Mouse (Mus musculus): ENCODE results near the gene AI182371. TPM values are rescaled to one million over a fixed set of nuclear protein-coding genes. Genes with fewer than 3 reads are reported as not detected.

AI182371 gene
- polyA plus RNA-seq, 1 experiment from 2014 or later = 0.30 TPM

DNA sequence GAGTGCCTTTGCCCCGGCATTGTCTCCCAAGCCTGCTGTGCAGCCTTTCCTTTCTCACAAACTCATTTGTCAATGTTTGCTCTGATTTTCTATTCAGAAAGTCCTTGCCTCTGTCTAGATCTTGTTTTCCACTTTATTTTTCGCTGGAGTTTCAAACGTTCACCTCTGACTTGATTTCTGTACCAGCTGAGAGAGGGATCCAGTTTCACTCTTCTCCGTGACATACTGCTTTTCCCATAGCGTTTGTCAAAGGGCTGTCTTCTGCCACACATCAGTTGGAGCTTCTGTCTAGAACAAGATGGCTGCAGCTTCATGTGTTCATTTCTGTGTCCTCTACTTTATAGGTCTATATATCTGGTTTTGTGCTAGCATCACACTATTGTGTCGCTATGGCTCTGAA, 22.2 kb downstream of the AI182371 start:
- Histone ChIP-seq H3K27me3 (ENCODE audit: insufficient read depth, low read length) (no peaks in the 10 kb centered on the region), H3K9ac (ENCODE audit: low read depth, low read length) (no peak overlapping the region), H3K27ac (no peak overlapping the region), H3K36me3 (ENCODE audit: insufficient read depth, low read length) (no peaks in the 10 kb centered on the region), H3K9me3 (replicated peaks; ENCODE audit: low read length) (no peaks in the 10 kb centered on the region), H3K4me3 (replicated peaks; ENCODE audit: low read depth, low read length) (no peak overlapping the region), H3K4me2 (ENCODE audit: low read length) (no peak overlapping the region), H3K4me1 (replicated peaks; ENCODE audit: insufficient read depth, low read length) (no peaks in the 10 kb centered on the region)
- ATAC-seq (replicated peaks; ENCODE audit: low FRiP score, low read depth) = no peak
- no peak for DNase-seq (ENCODE audit: low spot score)
- no peak for TF ChIP-seq CTCF (IDR thresholded peaks at IDR 0.05; ENCODE audit: low read depth)
- 53% methylated on average over 6 of the region's 6 CpGs for WGBS

DNA sequence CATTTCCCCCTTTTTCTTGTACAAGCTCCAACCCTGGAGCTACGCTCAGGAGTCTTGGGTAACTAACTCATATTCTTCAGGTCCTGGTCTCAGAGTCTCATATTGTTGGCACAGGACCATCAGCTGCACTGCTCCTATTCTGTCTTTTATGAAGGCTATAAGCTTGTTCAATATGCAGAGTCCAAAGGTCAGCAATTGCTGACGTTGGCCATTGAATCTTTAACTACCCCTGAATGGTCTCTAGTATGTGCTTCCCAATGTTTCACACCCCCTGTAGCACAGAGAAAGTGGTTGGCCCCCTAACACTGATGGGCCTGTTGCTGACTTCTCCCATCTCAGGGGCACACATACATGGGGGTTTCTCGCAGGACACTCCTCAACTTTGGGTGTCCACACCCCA, 27.0 kb downstream of the AI182371 start:
- 86% methylated on average over 3 of the region's 3 CpGs for WGBS
- Histone ChIP-seq H3K4me3 (replicated peaks; ENCODE audit: low read depth, low read length) (no peak overlapping the region), H3K4me1 (replicated peaks; ENCODE audit: insufficient read depth, low read length) (no peaks in the 10 kb centered on the region), H3K9me3 (replicated peaks; ENCODE audit: low read length) (no peaks in the 10 kb centered on the region), H3K27me3 (ENCODE audit: insufficient read depth, low read length) (no peaks in the 10 kb centered on the region), H3K4me2 (ENCODE audit: low read length) (no peak overlapping the region), H3K36me3 (ENCODE audit: insufficient read depth, low read length) (no peaks in the 10 kb centered on the region), H3K9ac (ENCODE audit: low read depth, low read length) (no peak overlapping the region), H3K27ac (no peak overlapping the region)
- TF ChIP-seq CTCF (IDR thresholded peaks at IDR 0.05; ENCODE audit: low read depth) = no peak
- no peak for ATAC-seq (replicated peaks; ENCODE audit: low FRiP score, low read depth)
- no peak for DNase-seq (ENCODE audit: low spot score)

DNA sequence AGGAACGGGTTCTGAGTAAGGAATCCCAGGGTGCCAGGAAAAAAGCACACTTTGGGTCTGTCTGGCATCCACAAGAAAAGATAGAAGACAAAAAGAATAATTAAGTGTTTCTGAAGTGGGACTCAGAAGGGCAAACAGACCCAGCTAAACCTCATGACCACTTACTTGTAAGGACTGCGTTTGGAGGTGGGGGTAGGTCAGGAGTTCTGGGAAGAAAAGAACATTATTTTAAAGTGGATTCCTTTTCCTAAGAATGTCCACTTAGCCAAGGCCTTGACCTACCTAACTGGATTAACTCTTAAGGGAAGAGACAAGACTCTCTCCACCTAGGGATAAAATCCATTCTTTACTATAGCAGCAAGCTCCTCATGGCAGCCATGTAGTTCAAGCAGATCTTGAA, 28.8 kb downstream of the AI182371 start:
- DNase-seq (ENCODE audit: low spot score) (no peak), ATAC-seq (replicated peaks; ENCODE audit: low FRiP score, low read depth) (no peak)
- H3K27ac ChIP-seq = no peak overlapping the region
- no peak overlapping the region for H3K4me3 ChIP-seq (replicated peaks; ENCODE audit: low read depth, low read length)
- H3K9me3 ChIP-seq (replicated peaks; ENCODE audit: low read length) = no peaks in the 10 kb centered on the region
- no peaks in the 10 kb centered on the region for H3K36me3 ChIP-seq (ENCODE audit: insufficient read depth, low read length)
- no peak overlapping the region for H3K4me2 ChIP-seq (ENCODE audit: low read length)
- H3K4me1 ChIP-seq (replicated peaks; ENCODE audit: insufficient read depth, low read length) = no peaks in the 10 kb centered on the region
- H3K9ac ChIP-seq (ENCODE audit: low read depth, low read length) = no peak overlapping the region
- WGBS = 34% methylated on average over 2 of the region's 2 CpGs
- no peaks in the 10 kb centered on the region for H3K27me3 ChIP-seq (ENCODE audit: insufficient read depth, low read length)
- TF ChIP-seq CTCF (IDR thresholded peaks at IDR 0.05; ENCODE audit: low read depth) = no peak

DNA sequence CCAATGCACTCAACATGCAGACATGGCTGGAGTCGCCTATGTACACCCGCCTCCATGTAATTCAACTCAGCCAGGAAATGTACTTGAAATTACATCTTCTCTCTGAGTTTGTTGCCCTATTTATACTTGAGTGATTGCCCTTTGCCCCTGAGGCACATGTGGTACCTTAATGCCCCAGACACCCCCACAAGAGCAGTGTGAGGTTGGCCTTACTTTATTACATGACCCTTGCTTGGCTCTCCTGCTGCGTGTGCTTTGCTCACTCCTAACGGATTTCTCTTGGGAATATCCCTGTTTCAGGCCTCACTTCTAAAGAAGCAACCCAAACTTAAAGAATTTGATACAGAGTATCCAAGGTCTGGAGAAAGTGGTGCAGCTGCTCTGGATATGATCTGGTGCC, 31.1 kb downstream of the AI182371 start:
- H3K27ac ChIP-seq = no peak overlapping the region
- H3K9ac ChIP-seq (ENCODE audit: low read depth, low read length) = no peak overlapping the region
- no peak for TF ChIP-seq CTCF (IDR thresholded peaks at IDR 0.05; ENCODE audit: low read depth)
- ATAC-seq (replicated peaks; ENCODE audit: low FRiP score, low read depth) (no peak), DNase-seq (ENCODE audit: low spot score) (no peak)
- H3K27me3 ChIP-seq (ENCODE audit: insufficient read depth, low read length) = no peaks in the 10 kb centered on the region
- 41% methylated on average over 4 of the region's 4 CpGs for WGBS
- no peak overlapping the region for H3K4me2 ChIP-seq (ENCODE audit: low read length)
- H3K4me1 ChIP-seq (replicated peaks; ENCODE audit: insufficient read depth, low read length) = no peaks in the 10 kb centered on the region
- no peaks in the 10 kb centered on the region for H3K9me3 ChIP-seq (replicated peaks; ENCODE audit: low read length)
- H3K36me3 ChIP-seq (ENCODE audit: insufficient read depth, low read length) = no peaks in the 10 kb centered on the region
- no peak overlapping the region for H3K4me3 ChIP-seq (replicated peaks; ENCODE audit: low read depth, low read length)

DNA sequence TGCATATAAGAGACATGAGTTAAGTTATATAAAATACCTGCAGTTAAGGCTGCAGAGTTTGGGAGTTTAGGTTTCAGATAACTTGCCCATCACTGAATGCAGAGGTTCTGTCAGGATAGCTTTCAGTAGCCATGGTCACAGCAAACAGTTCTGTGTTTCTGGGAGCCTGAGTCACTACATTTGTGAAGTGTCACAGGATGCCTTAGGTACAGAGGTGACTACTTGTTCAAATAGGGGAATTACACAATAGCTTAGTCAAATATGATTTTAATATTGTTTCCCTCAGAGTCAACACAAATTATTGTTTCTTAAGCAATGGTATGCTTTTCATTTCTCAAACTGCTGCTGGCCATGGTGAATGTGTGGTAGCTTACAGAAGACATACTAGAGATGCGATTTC, 32.2 kb downstream of the AI182371 start:
- Histone ChIP-seq H3K4me1 (replicated peaks; ENCODE audit: insufficient read depth, low read length) (no peaks in the 10 kb centered on the region), H3K4me3 (replicated peaks; ENCODE audit: low read depth, low read length) (no peak overlapping the region), H3K9me3 (replicated peaks; ENCODE audit: low read length) (no peaks in the 10 kb centered on the region), H3K27me3 (ENCODE audit: insufficient read depth, low read length) (no peaks in the 10 kb centered on the region), H3K36me3 (ENCODE audit: insufficient read depth, low read length) (no peaks in the 10 kb centered on the region), H3K27ac (no peak overlapping the region), H3K4me2 (ENCODE audit: low read length) (no peak overlapping the region), H3K9ac (ENCODE audit: low read depth, low read length) (no peak overlapping the region)
- no peak for DNase-seq (ENCODE audit: low spot score)
- WGBS = 91% methylated on average over 1 of the region's 1 CpGs
- TF ChIP-seq CTCF (IDR thresholded peaks at IDR 0.05; ENCODE audit: low read depth) = no peak
- ATAC-seq (replicated peaks; ENCODE audit: low FRiP score, low read depth) = no peak

DNA sequence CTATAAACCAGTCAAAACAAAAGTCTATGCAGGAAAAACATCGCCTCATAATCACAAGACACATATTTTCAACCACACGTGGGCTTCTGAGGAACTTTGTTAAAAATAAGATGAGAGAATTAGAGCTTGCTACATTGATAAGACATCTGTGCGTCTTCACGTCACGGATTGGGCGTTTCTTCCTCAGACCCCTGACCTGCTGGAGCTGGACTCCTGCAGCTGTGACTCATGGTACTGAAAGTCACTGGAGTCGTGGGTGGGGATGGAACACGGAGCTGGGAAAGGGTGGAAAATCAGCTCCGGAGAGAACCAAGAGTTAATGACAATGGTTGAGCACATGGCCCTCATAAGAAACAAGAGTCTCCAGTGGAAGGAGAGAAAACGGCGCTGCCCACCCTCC, 34.2 kb downstream of the AI182371 start:
- Histone ChIP-seq H3K9ac (ENCODE audit: low read depth, low read length) (no peak overlapping the region), H3K4me3 (replicated peaks; ENCODE audit: low read depth, low read length) (no peak overlapping the region), H3K4me1 (replicated peaks; ENCODE audit: insufficient read depth, low read length) (no peaks in the 10 kb centered on the region), H3K27ac (no peak overlapping the region), H3K4me2 (ENCODE audit: low read length) (no peak overlapping the region), H3K9me3 (replicated peaks; ENCODE audit: low read length) (no peaks in the 10 kb centered on the region), H3K36me3 (ENCODE audit: insufficient read depth, low read length) (no peaks in the 10 kb centered on the region), H3K27me3 (ENCODE audit: insufficient read depth, low read length) (no peaks in the 10 kb centered on the region)
- WGBS = 77% methylated on average over 11 of the region's 11 CpGs
- TF ChIP-seq CTCF (IDR thresholded peaks at IDR 0.05; ENCODE audit: low read depth) = no peak
- no peak for ATAC-seq (replicated peaks; ENCODE audit: low FRiP score, low read depth)
- no peak for DNase-seq (ENCODE audit: low spot score)

DNA sequence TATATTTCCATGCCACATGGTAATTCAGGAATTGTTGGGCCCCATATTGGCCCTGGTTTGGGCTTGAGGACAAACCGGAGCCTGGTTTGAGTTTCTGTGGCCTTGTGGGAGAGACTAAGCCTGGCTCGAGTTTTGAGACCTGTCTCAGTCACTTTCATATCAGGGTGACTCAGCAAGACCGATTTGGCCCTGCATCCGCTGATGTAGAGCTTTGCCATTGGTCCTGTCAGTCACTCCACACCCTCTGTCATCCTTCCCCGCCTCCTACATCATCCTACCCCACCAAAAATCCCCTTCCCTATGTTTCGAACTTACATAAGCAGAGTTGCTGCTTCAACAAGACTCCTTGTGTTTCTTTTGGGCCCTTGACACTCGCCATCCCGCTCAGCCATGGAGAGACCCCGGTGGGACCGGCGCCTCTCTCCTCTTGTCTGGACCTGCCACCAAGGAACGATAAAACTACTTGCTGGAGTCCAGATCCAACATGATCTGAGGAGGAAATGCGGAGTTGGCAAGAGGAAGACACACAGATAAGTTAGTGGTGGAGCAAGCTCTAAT, 34.7 kb downstream of the AI182371 start:
- no peaks in the 10 kb centered on the region for H3K4me1 ChIP-seq (replicated peaks; ENCODE audit: insufficient read depth, low read length)
- ATAC-seq (replicated peaks; ENCODE audit: low FRiP score, low read depth) (no peak), DNase-seq (ENCODE audit: low spot score) (no peak)
- 91% methylated on average over 13 of the region's 13 CpGs for WGBS
- H3K9me3 ChIP-seq (replicated peaks; ENCODE audit: low read length) = no peaks in the 10 kb centered on the region
- no peak overlapping the region for H3K4me3 ChIP-seq (replicated peaks; ENCODE audit: low read depth, low read length)
- no peak for TF ChIP-seq CTCF (IDR thresholded peaks at IDR 0.05; ENCODE audit: low read depth)
- no peak overlapping the region for H3K27ac ChIP-seq
- H3K9ac ChIP-seq (ENCODE audit: low read depth, low read length) = no peak overlapping the region
- no peak overlapping the region for H3K4me2 ChIP-seq (ENCODE audit: low read length)
- H3K27me3 ChIP-seq (ENCODE audit: insufficient read depth, low read length) = no peaks in the 10 kb centered on the region
- H3K36me3 ChIP-seq (ENCODE audit: insufficient read depth, low read length) = no peaks in the 10 kb centered on the region

Measured in kidney, postnatal 0 days (tissue).